ENCODE assay signal across 13 mouse cellular contexts in genomic region chr17:6737273-6737997, GRCm38 (mm10). TPM values are rescaled to one million over a fixed set of nuclear protein-coding genes. Genes with fewer than 3 reads are reported as not detected.
DNase-seq lines count a peak whose midpoint lies in the region; ATAC-seq and TF ChIP-seq lines count a peak whose summit lies in the region.
"Had no signal": no experiment of that assay in that cellular context is flagged by ENCODE, and none has a peak within 500 bp of the region (broad histone marks: within the 10 kb centered on the region; RNA-seq: fewer than 3 reads in every experiment).

No protein-coding gene starts in this region.

- peak overlapping the region; percentile 9; the same call in 1 of the 2 replicates for H3K27ac ChIP-seq in hindbrain, embryonic 12.5 days
- no peak overlapping the region for H3K27ac ChIP-seq in hindbrain, embryonic 13.5 days
- peak overlapping the region; percentile 34 for H3K27ac ChIP-seq in midbrain, embryonic 10.5 days (replicated peaks)
- no peak overlapping the region for H3K27ac ChIP-seq in midbrain, postnatal 0 days (ENCODE audit: low read depth, low read length)
- peak overlapping the region; percentile 48 for H3K27ac ChIP-seq in forebrain, embryonic 11.5 days (ENCODE audit: low read depth, low read length)
- H3K27ac ChIP-seq in liver, postnatal 0 days (ENCODE audit: low read depth): no peak overlapping the region

- no peaks in the 10 kb centered on the region for H3K27me3 ChIP-seq in hindbrain, embryonic 12.5 days
- H3K27me3 ChIP-seq in hindbrain, embryonic 13.5 days: no peaks in the 10 kb centered on the region
- no peaks in the 10 kb centered on the region; the same call in 1 of the 2 replicates for H3K27me3 ChIP-seq in midbrain, embryonic 10.5 days (ENCODE audit: low read depth, poor library complexity, severe bottlenecking)
- no peaks in the 10 kb centered on the region for H3K27me3 ChIP-seq in midbrain, postnatal 0 days (ENCODE audit: insufficient read depth, low read length)
- H3K27me3 ChIP-seq in forebrain, embryonic 11.5 days (ENCODE audit: control insufficient read depth, insufficient read depth, low read length): no peaks in the 10 kb centered on the region
- no peaks in the 10 kb centered on the region for H3K27me3 ChIP-seq in liver, postnatal 0 days (ENCODE audit: insufficient read depth, low read length)

- no peak overlapping the region for H3K9ac ChIP-seq in hindbrain, embryonic 12.5 days
- H3K9ac ChIP-seq in hindbrain, embryonic 13.5 days: no peak overlapping the region
- no peak overlapping the region for H3K9ac ChIP-seq in midbrain, postnatal 0 days (replicated peaks; ENCODE audit: low read length, poor library complexity, severe bottlenecking)
- no peak overlapping the region for H3K9ac ChIP-seq in forebrain, embryonic 11.5 days (ENCODE audit: low read length)
- no peak overlapping the region for H3K9ac ChIP-seq in liver, postnatal 0 days (replicated peaks)

- TF ChIP-seq EP300 in liver, postnatal 0 days (IDR thresholded peaks at IDR 0.05; ENCODE audit: low read depth): no peak

- no peak for TF ChIP-seq CTCF in midbrain, postnatal 0 days (IDR thresholded peaks at IDR 0.05)
- TF ChIP-seq CTCF in liver, postnatal 0 days (IDR thresholded peaks at IDR 0.05; ENCODE audit: low read depth): no peak

- DNase-seq in midbrain, embryonic 10.5 days (ENCODE audit: low spot score): no peak
- DNase-seq in midbrain, postnatal 0 days (ENCODE audit: low spot score): no peak
- DNase-seq in forebrain, embryonic 11.5 days (ENCODE audit: low spot score): peak; percentile 45
- peak; percentile 16 for DNase-seq in liver, postnatal 0 days
- DNase-seq in gastrocnemius, postnatal 10 days: no peak
- DNase-seq: cerebellum, adult 18-20 months; embryo, embryonic 11 days; heart, postnatal 4 days; thymus, postnatal 36 days had no signal

- no peak overlapping the region for H3K4me3 ChIP-seq in hindbrain, embryonic 12.5 days
- no peak overlapping the region for H3K4me3 ChIP-seq in hindbrain, embryonic 13.5 days
- no peak overlapping the region for H3K4me3 ChIP-seq in midbrain, embryonic 10.5 days
- H3K4me3 ChIP-seq in midbrain, postnatal 0 days (ENCODE audit: low read depth, low read length): no peak overlapping the region
- H3K4me3 ChIP-seq in forebrain, embryonic 11.5 days (ENCODE audit: low read depth, low read length): no peak overlapping the region
- H3K4me3 ChIP-seq in liver, postnatal 0 days (ENCODE audit: low read depth, low read length): no peak overlapping the region
- H3K4me3 ChIP-seq: megakaryocyte, embryonic 14.5 days; myocyte had no signal

- peaks cover 19% of the 10 kb centered on the region; the same call in 1 of the 2 replicates for H3K36me3 ChIP-seq in hindbrain, embryonic 12.5 days
- peaks cover 10% of the 10 kb centered on the region for H3K36me3 ChIP-seq in hindbrain, embryonic 13.5 days
- H3K36me3 ChIP-seq in midbrain, embryonic 10.5 days: peaks cover 39% of the 10 kb centered on the region
- H3K36me3 ChIP-seq in midbrain, postnatal 0 days (ENCODE audit: insufficient read depth, low read length): peaks cover 3% of the 10 kb centered on the region; the same call in 1 of the 2 replicates
- peaks cover 4% of the 10 kb centered on the region; the same call in 1 of the 2 replicates for H3K36me3 ChIP-seq in forebrain, embryonic 11.5 days (ENCODE audit: control insufficient read depth, insufficient read depth, low read length)
- H3K36me3 ChIP-seq in liver, postnatal 0 days (replicated peaks; ENCODE audit: insufficient read depth, low read length): peaks cover 38% of the 10 kb centered on the region

- no peaks in the 10 kb centered on the region; the same call in 1 of the 2 replicates for H3K9me3 ChIP-seq in hindbrain, embryonic 12.5 days (replicated peaks)
- no peaks in the 10 kb centered on the region for H3K9me3 ChIP-seq in hindbrain, embryonic 13.5 days
- H3K9me3 ChIP-seq in midbrain, embryonic 10.5 days (replicated peaks): no peaks in the 10 kb centered on the region
- H3K9me3 ChIP-seq in midbrain, postnatal 0 days (ENCODE audit: low read length): no peaks in the 10 kb centered on the region
- H3K9me3 ChIP-seq in forebrain, embryonic 11.5 days (ENCODE audit: control insufficient read depth, low read length): no peaks in the 10 kb centered on the region
- H3K9me3 ChIP-seq in liver, postnatal 0 days (ENCODE audit: low read length): no peaks in the 10 kb centered on the region
- H3K9me3 ChIP-seq: megakaryocyte, embryonic 14.5 days had no signal

- ATAC-seq in hindbrain, embryonic 12.5 days (ENCODE audit: low FRiP score): no peak
- ATAC-seq in hindbrain, embryonic 13.5 days (ENCODE audit: low FRiP score): no peak
- no peak for ATAC-seq in midbrain, postnatal 0 days (ENCODE audit: low FRiP score)
- ATAC-seq in forebrain, embryonic 11.5 days (replicated peaks; ENCODE audit: low FRiP score): no peak
- ATAC-seq in liver, postnatal 0 days: peak; percentile 43

- H3K4me1 ChIP-seq in hindbrain, embryonic 12.5 days: peaks cover 38% of the 10 kb centered on the region
- peaks cover 40% of the 10 kb centered on the region for H3K4me1 ChIP-seq in hindbrain, embryonic 13.5 days (replicated peaks)
- H3K4me1 ChIP-seq in midbrain, embryonic 10.5 days: peaks cover 53% of the 10 kb centered on the region
- H3K4me1 ChIP-seq in midbrain, postnatal 0 days (ENCODE audit: insufficient read depth, low read length): no peaks in the 10 kb centered on the region
- peaks cover 16% of the 10 kb centered on the region; the same call in 1 of the 2 replicates for H3K4me1 ChIP-seq in forebrain, embryonic 11.5 days (replicated peaks; ENCODE audit: control insufficient read depth, insufficient read depth, low read length)
- H3K4me1 ChIP-seq in liver, postnatal 0 days (ENCODE audit: insufficient read depth): peaks cover 10% of the 10 kb centered on the region

- WGBS in hindbrain, embryonic 12.5 days: 65% methylated on average over 12 of the region's 12 CpGs
- 80% methylated on average over 12 of the region's 12 CpGs for WGBS in hindbrain, embryonic 13.5 days
- WGBS in midbrain, embryonic 10.5 days: 72% methylated on average over 12 of the region's 12 CpGs
- WGBS in midbrain, postnatal 0 days: 76% methylated on average over 12 of the region's 12 CpGs
- 69% methylated on average over 12 of the region's 12 CpGs for WGBS in forebrain, embryonic 11.5 days
- 75% methylated on average over 12 of the region's 12 CpGs for WGBS in liver, postnatal 0 days (ENCODE audit: insufficient replicate concordance)

- H3K4me2 ChIP-seq in hindbrain, embryonic 12.5 days (replicated peaks): no peak overlapping the region
- H3K4me2 ChIP-seq in hindbrain, embryonic 13.5 days: no peak overlapping the region
- H3K4me2 ChIP-seq in midbrain, postnatal 0 days (ENCODE audit: low read depth, low read length, poor library complexity, severe bottlenecking): no peak overlapping the region
- H3K4me2 ChIP-seq in forebrain, embryonic 11.5 days (ENCODE audit: low read depth, low read length, severe bottlenecking): no peak overlapping the region
- H3K4me2 ChIP-seq in liver, postnatal 0 days (ENCODE audit: low read depth, low read length): no peak overlapping the region

RNA-seq across cellular contexts. Expression of gene Ezr, which starts 45.1 kb away (rescaled TPM):
- 97.9 and 103 TPM in 2 replicates for polyA plus RNA-seq in hindbrain, embryonic 12.5 days (2016; fragmentation: Nextera tagmentation; extraction: Ambion mirVana)
- polyA plus RNA-seq in hindbrain, embryonic 13.5 days (2015; fragmentation: Nextera tagmentation; extraction: Ambion mirVana): 53.9 and 94.4 TPM in 2 replicates
- polyA plus RNA-seq in midbrain, embryonic 10.5 days (2016; fragmentation: Nextera tagmentation; extraction: Ambion mirVana): 54.9 and 56.7 TPM in 2 replicates
- total RNA-seq in midbrain, postnatal 0 days (2014; rRNA removed): 19.5 and 33.8 TPM in 2 replicates
- 27.3 and 28.5 TPM in 2 replicates for polyA plus RNA-seq in midbrain, postnatal 0 days (2015; fragmentation: Nextera tagmentation; extraction: Ambion mirVana)
- 122 and 135 TPM in 2 replicates for polyA plus RNA-seq in forebrain, embryonic 11.5 days (2014; fragmentation: Nextera tagmentation; extraction: Ambion mirVana)
- polyA plus RNA-seq in liver, postnatal 0 days (2015; fragmentation: Nextera tagmentation; extraction: Ambion mirVana): 32.0 and 34.8 TPM in 2 replicates
- 10 to 100 TPM; 24.0 to 24.9 TPM for total RNA-seq in gastrocnemius, postnatal 10 days (2021)

Comparison
In these comparisons a context has a peak if more than half of its experiments do, and no peak if none do; other contexts are left out.
1. H3K27ac ChIP-seq: peak in hindbrain, embryonic 12.5 days (single experiment), midbrain, embryonic 10.5 days (single experiment) and forebrain, embryonic 11.5 days (single experiment); none in hindbrain, embryonic 13.5 days (single experiment), midbrain, postnatal 0 days (single experiment) and liver, postnatal 0 days (single experiment).
2. DNase-seq: peak in forebrain, embryonic 11.5 days (single experiment) and liver, postnatal 0 days (single experiment); none in midbrain, embryonic 10.5 days (single experiment), midbrain, postnatal 0 days (single experiment) and gastrocnemius, postnatal 10 days (single experiment).